Mouse (Mus musculus): ENCODE results near the gene Alpi.

Gene Alpi

GRCm38 (mm10) chr1:87059042-87059665 lies 42.3 kb downstream of the Alpi start:
- DNase-seq (ENCODE audit: low read depth, low spot score), result no peak

GRCm38 (mm10) chr1:87057075-87057474 lies 44.3 kb downstream of the Alpi start:
- DNase-seq (ENCODE audit: low read depth, low spot score), result no peak

GRCm38 (mm10) chr1:87051369-87051768 lies 50.0 kb downstream of the Alpi start:
- DNase-seq (ENCODE audit: low read depth, low spot score), result no peak

GRCm38 (mm10) chr1:87050700-87051099 lies 50.7 kb downstream of the Alpi start:
- no peak for DNase-seq (ENCODE audit: low read depth, low spot score)

- DNase-seq (ENCODE audit: low read depth, low spot score), result no peak
Observed at GRCm38 (mm10) chr1:87050072-87050471, 51.3 kb downstream of the Alpi start.

All from retina, adult 2 months (tissue).